Mouse (Mus musculus) forebrain, postnatal 0 days (tissue): ENCODE results near the gene Arhgap42. TPM values are rescaled to one million over a fixed set of nuclear protein-coding genes. Genes with fewer than 3 reads are reported as not detected.

Experiments used
- ATAC-seq: fragments of 200-750 bp; cut with Nextera tagmentation; 2 replicates; pipeline ENCODE4 v1.8.0; 2017; ENCODE audit warnings: mild to moderate bottlenecking, moderate library complexity
- DNase-seq: peaks from one replicate; pipeline ENCODE4 v3.0.0-alpha.2; 2015
- H3K27ac ChIP-seq: fragments of 300-500 bp; sonication (generic); 2 replicates; pipeline ENCODE4 v1.5.1; 2014; ENCODE audit warnings: low read depth, mild to moderate bottlenecking, antibody characterized with exemption, low read length, moderate library complexity, mixed read lengths
- H3K27me3 ChIP-seq: fragments of 300-500 bp; sonication (generic); 2 replicates; pipeline ENCODE4 v1.6.1; 2014; ENCODE audit warnings: mild to moderate bottlenecking, low read length, mixed read lengths; ENCODE audit not compliant: insufficient read depth
- H3K36me3 ChIP-seq: fragments of 300-500 bp; sonication (generic); 2 replicates; pipeline ENCODE4 v1.6.1; 2014; ENCODE audit warnings: mild to moderate bottlenecking, moderate library complexity; ENCODE audit not compliant: insufficient read depth
- H3K4me1 ChIP-seq: fragments of 300-500 bp; sonication (generic); 2 replicates; pipeline ENCODE4 v1.6.1; 2014; ENCODE audit warnings: antibody characterized with exemption; ENCODE audit not compliant: insufficient read depth
- H3K4me2 ChIP-seq: fragments of 300-500 bp; sonication (generic); 2 replicates; pipeline ENCODE4 v1.6.1; 2014; ENCODE audit warnings: low read depth, mild to moderate bottlenecking, moderate library complexity
- H3K4me3 ChIP-seq: fragments of 300-500 bp; sonication (generic); 2 replicates; pipeline ENCODE4 v1.5.1; 2014; ENCODE audit warnings: low read depth, low read length, mixed read lengths
- H3K9ac ChIP-seq: fragments of 300-500 bp; sonication (generic); 2 replicates; pipeline ENCODE4 v1.6.1; 2014; ENCODE audit warnings: mild to moderate bottlenecking
- H3K9me3 ChIP-seq: fragments of 300-500 bp; sonication (generic); 2 replicates; pipeline ENCODE4 v1.6.1; 2016; ENCODE audit warnings: low read length
- CTCF ChIP-seq: sonication (generic); IDR thresholded peaks from 2 replicates; pipeline ENCODE4 v1.5.1; 2016; ENCODE audit warnings: antibody characterized with exemption, control low read depth, low read depth
- WGBS: fragments of 180-500 bp; shearing (Covaris S2); extraction: QIAGEN DNeasy Blood & Tissue Kit; methylation state at CpG from one replicate; pipeline ENCODE4 v1.1.7; 2014; 5-methylcytosine and 5-hydroxymethylcytosine counted together
- polyA plus RNA-seq: library from polyadenylated mRNA; unstranded; fragments of >200 nt; fragmentation: Nextera tagmentation; extraction: Ambion mirVana; gene quantifications from 2 replicates; pipeline ENCODE4 v1.2.1, GENCODE M21; 2015
- total RNA-seq: library from RNA; depleted of rRNA; stranded (reverse); fragments of >200 nt; gene quantifications from 2 replicates; pipeline ENCODE4 v1.2.3, GENCODE M21; 2014

Gene Arhgap42
- total and polyA plus RNA-seq, 2 experiments from 2014 or later: 14.9 to 18.0 TPM

DNA sequence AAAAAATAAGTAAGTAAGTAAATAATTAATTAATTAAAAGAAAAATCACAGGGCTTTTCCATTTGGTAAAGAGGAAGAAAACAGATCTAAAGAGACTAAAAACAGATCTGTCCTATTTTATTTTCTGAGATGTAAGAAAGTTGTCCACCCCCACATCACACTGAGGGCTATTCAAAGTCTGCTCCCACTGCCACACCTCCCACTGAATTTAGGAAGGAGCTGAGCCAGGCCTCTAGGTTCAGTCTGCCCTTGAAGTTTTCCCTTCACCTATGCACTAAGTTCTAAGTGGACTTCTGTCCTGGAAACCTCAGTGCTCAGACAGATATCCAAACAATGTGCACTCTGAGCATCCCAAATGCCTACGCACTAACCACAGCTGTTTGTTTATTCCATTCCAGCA is 15.9 kb upstream of the Arhgap42 start:
- 93% methylated on average over 1 of the region's 1 CpGs for WGBS
- no peak for ATAC-seq
- H3K9ac ChIP-seq: no peak overlapping the region

DNA sequence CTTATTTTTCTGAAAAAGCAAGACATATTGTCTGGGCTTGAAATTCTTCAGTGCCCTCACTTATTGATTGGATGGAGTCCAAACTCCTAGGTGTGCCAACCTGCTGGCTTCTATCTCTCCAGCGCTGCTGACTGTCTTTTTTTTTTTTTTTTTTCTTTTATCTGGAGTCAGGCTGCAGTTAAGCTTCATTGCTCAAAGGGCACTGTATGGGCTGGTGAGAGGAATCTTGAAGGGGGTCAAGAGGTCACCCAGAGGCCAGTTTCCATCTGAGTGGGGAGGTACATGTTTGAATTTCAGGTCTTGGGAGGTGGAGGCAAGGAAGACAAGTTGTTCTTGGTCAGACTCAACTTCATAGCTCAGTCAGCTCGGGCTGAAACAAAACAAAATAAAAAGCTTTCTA is 9.6 kb upstream of the Arhgap42 start:
- no peak for TF ChIP-seq CTCF
- Histone ChIP-seq H3K9me3 (no peaks in the 10 kb centered on the region), H3K4me3 (no peak overlapping the region), H3K27ac (no peak overlapping the region), H3K27me3 (no peaks in the 10 kb centered on the region), H3K9ac (no peak overlapping the region), H3K4me2 (no peak overlapping the region), H3K36me3 (no peaks in the 10 kb centered on the region), H3K4me1 (no peaks in the 10 kb centered on the region)
- DNase-seq (no peak), ATAC-seq (no peak)
- WGBS: 42% methylated on average over 2 of the region's 2 CpGs

More for the DNA sequence above, 15.9 kb upstream of the Arhgap42 start:
- TF ChIP-seq CTCF: no peak
- Histone ChIP-seq H3K4me1 (no peaks in the 10 kb centered on the region), H3K36me3 (no peaks in the 10 kb centered on the region), H3K27me3 (no peaks in the 10 kb centered on the region), H3K9me3 (no peaks in the 10 kb centered on the region), H3K4me3 (no peak overlapping the region), H3K27ac (no peak overlapping the region), H3K4me2 (no peak overlapping the region)
- DNase-seq: no peak

DNA sequence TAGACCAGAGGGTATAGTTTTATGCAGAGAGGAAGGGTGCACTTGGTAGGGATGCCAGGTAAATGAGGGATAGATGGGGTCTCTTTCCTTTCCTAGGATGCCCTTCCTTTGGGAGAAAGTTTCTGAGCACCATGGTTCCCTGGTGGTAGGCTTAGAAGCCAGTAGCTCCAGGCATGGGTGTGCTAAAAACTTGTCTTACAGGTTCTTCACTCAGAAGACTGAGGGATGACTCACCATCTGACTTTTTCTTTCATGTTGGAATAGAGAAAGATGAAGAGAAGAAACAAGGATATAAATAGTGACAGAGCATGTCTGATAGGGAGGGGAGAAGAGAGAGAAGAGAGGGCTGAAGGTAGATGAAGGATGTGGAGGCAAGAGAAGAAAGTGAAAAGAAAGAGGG is 7.1 kb upstream of the Arhgap42 start:
- no peaks in the 10 kb centered on the region for H3K4me1 ChIP-seq
- H3K9me3 ChIP-seq: no peaks in the 10 kb centered on the region
- H3K4me2 ChIP-seq: no peak overlapping the region
- H3K9ac ChIP-seq: no peak overlapping the region
- no peak overlapping the region for H3K27ac ChIP-seq
- ATAC-seq: no peak
- no peak for TF ChIP-seq CTCF
- no peak overlapping the region for H3K4me3 ChIP-seq
- DNase-seq: no peak
- H3K36me3 ChIP-seq: no peaks in the 10 kb centered on the region
- H3K27me3 ChIP-seq: no peaks in the 10 kb centered on the region

DNA sequence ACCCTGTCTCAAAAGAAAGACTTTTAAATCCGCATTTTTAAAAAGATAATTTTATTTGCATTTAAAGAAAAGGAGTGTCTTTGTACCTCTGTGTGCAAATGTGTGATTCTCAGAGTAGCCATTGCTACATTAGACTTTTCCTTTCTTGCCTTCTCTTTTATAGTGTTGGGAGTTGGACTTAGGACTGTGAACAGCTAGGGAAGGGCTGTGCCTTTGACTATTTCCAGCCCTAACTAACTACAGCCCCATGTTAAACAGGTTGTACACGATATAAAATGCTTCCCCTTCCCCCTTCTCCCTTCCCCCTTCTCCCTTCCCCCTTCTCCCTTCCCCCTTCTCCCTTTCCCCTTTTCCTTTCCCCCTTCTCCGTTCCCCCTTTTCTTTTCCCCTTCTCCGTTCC is 4.9 kb upstream of the Arhgap42 start:
- 73% methylated on average over 4 of the region's 4 CpGs for WGBS
- no peak for TF ChIP-seq CTCF
- Histone ChIP-seq H3K9me3 (no peaks in the 10 kb centered on the region), H3K4me3 (no peak overlapping the region), H3K4me2 (no peak overlapping the region), H3K27ac (no peak overlapping the region), H3K4me1 (no peaks in the 10 kb centered on the region), H3K9ac (no peak overlapping the region), H3K27me3 (no peaks in the 10 kb centered on the region), H3K36me3 (no peaks in the 10 kb centered on the region)
- ATAC-seq (no peak), DNase-seq (no peak)

DNA sequence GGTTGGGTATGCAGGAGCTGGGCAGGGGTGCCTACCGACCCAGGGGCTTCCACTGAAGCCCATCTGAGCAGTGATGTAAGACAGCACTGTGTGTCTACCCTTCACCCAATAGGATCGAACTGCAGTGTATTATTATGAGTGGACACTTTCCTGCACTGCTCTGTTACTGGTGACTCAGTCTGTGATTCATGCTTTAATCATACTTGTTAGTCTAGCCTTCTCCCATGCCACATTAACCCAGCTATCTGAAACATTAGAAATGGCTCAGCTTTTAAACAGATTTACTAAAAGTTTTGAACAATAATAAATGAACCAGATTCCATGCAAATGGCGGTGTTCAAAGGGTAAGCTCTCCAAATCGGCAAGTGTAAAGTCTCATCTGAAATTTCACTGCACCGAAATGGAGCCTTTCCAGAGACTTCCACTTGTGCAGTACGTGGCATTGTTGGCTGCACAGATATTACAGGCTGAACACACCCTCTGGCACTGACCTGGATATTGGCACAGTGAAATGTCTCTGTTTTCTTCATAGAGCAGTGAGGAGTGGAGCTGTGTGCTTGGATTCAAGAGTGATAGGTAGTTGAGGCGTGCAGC is 2.4 kb upstream of the Arhgap42 start:
- Histone ChIP-seq H3K4me1 (peaks cover 6% of the 10 kb centered on the region; the same call in 1 of the 2 replicates), H3K4me3 (no peak overlapping the region), H3K27ac (no peak overlapping the region), H3K36me3 (no peaks in the 10 kb centered on the region), H3K9me3 (no peaks in the 10 kb centered on the region), H3K4me2 (no peak overlapping the region), H3K9ac (no peak overlapping the region), H3K27me3 (no peaks in the 10 kb centered on the region)
- DNase-seq: no peak
- no peak for ATAC-seq
- WGBS: 86% methylated on average over 7 of the region's 7 CpGs
- no peak for TF ChIP-seq CTCF

DNA sequence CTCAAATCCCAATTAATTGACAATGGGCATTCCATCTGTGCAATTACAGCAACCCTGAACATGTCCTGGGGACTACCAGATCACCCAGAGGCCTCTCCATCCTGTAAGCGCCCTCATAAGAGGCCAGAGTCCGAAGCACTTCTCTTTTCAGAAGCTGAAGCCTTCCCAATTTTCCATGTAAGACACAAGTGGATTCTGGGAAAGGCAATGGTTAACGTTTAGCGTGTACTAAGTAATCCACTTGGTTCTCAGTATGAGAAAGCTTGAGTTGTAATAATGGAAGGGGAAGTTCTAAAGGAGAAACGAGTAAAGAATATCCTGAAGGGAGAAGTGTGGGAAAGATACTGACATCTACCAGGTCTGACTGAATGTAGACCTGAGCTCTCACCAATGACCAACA is 1.4 kb downstream of the Arhgap42 start:
- Histone ChIP-seq H3K9me3 (no peaks in the 10 kb centered on the region), H3K27me3 (no peaks in the 10 kb centered on the region), H3K4me3 (peak overlapping the region; percentile 89; the same call in 1 of the 2 replicates), H3K4me2 (peak overlapping the region; percentile 68), H3K27ac (no peak overlapping the region), H3K4me1 (peaks cover 6% of the 10 kb centered on the region; the same call in 1 of the 2 replicates), H3K9ac (no peak overlapping the region), H3K36me3 (no peaks in the 10 kb centered on the region)
- no peak for DNase-seq
- no peak for ATAC-seq
- no peak for TF ChIP-seq CTCF
- 32% methylated on average over 5 of the region's 5 CpGs for WGBS

DNA sequence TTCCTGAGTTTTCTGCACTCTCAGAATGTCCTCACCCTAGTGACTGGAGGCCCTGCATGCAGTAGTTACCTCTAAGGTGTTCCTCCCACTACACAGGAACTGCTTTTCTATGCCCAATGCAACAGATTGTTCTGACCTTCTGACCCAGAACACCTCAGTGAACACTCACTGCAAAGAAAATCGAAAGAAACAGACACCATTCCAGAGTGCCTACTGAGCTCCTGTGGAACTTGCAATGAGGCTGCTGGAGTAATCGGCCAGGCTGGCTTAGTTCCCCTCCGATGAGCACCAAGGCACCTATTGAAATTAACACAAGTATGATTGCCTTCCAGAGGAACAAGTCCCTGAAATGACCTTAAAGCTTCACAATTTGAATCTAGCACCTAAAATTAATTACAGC is 9.2 kb downstream of the Arhgap42 start:
- H3K9me3 ChIP-seq: no peaks in the 10 kb centered on the region
- no peaks in the 10 kb centered on the region for H3K4me1 ChIP-seq
- no peak overlapping the region for H3K9ac ChIP-seq
- ATAC-seq: no peak
- WGBS: 35% methylated on average over 3 of the region's 3 CpGs
- no peak for TF ChIP-seq CTCF
- no peak for DNase-seq
- H3K4me3 ChIP-seq: no peak overlapping the region
- H3K36me3 ChIP-seq: no peaks in the 10 kb centered on the region
- H3K27me3 ChIP-seq: no peaks in the 10 kb centered on the region
- H3K27ac ChIP-seq: no peak overlapping the region
- H3K4me2 ChIP-seq: no peak overlapping the region

DNA sequence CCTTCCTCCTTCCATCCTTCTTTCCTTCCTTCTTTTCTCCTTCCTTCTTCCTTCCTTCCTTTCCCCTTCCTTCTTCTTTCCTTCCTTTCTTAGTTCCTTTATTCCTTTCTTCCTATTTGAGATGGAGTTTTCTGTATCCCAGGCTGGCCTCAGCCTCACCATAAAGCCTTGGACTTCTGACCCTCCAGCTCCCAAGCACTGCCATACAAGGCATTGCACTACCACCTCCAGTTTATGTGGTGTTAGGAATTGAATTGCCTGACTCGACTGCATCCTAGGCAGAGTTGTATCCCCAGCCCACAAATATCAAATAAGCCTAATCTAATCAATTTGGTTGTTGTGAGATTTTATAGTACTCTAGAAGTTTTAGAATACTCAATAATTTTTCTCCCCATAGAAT is 14.1 kb downstream of the Arhgap42 start:
- Histone ChIP-seq H3K9me3 (no peaks in the 10 kb centered on the region), H3K4me1 (no peaks in the 10 kb centered on the region), H3K9ac (no peak overlapping the region), H3K4me2 (no peak overlapping the region), H3K4me3 (no peak overlapping the region), H3K27ac (no peak overlapping the region), H3K27me3 (no peaks in the 10 kb centered on the region), H3K36me3 (no peaks in the 10 kb centered on the region)
- 88% methylated on average over 1 of the region's 1 CpGs for WGBS
- DNase-seq (no peak), ATAC-seq (no peak)
- no peak for TF ChIP-seq CTCF
